Mouse (Mus musculus): ENCODE results near the gene Serbp1.

DNA sequence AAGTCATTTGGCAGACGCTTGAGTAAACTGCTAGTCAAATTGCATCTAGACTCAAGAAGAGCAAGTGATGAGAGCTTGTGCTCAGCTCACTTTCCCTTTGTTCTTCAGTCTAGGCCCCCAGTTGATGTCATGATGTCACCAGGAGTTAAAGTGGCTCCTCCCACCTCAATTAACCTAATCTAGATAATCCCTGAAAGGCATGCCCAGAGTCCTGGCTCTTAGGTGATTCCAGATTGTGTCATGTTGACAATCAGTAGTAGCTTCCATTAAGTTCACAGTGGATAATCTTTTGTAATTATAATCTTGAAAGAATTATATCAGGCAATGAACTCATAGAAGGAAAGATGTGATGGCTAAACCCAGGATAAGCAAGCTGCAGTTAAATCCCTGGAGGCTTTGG is 14.9 kb upstream of the Serbp1 start:
- TF ChIP-seq CTCF (IDR thresholded peaks at IDR 0.05) (no peak), EP300 (IDR thresholded peaks at IDR 0.05) (no peak)
